Mouse (Mus musculus) embryonic facial prominence, embryonic 12.5 days (tissue): Measurements from ENCODE around the gene Ip6k3. TPM values are rescaled to one million over a fixed set of nuclear protein-coding genes. Genes with fewer than 3 reads are reported as not detected.
A peak's percentile ranks its signal among the peaks of the same experiment; 100 is the strongest.

Experiments used
- ATAC-seq: fragments of 200-750 bp; cut with Nextera tagmentation; 2 replicates; pipeline ENCODE4 v1.8.0; 2017; ENCODE audit not compliant: insufficient number of reproducible peaks, insufficient read depth, low FRiP score, low TSS enrichment
- H3K27ac ChIP-seq: fragments of 300-500 bp; sonication (generic); 2 replicates; pipeline ENCODE4 v1.5.1; 2016; ENCODE audit warnings: mild to moderate bottlenecking
- H3K27me3 ChIP-seq: fragments of 300-500 bp; sonication (generic); 2 replicates; pipeline ENCODE4 v1.6.1; 2016; ENCODE audit warnings: mild to moderate bottlenecking, moderate library complexity
- H3K36me3 ChIP-seq: fragments of 300-500 bp; sonication (generic); 2 replicates; pipeline ENCODE4 v1.6.1; 2016; ENCODE audit warnings: mild to moderate bottlenecking
- H3K4me1 ChIP-seq: fragments of 300-500 bp; sonication (generic); 2 replicates; pipeline ENCODE4 v1.6.1; 2016
- H3K4me2 ChIP-seq: fragments of 300-500 bp; sonication (generic); replicated peaks from 2 replicates; pipeline ENCODE4 v1.6.1; 2016; ENCODE audit warnings: mild to moderate bottlenecking, moderate library complexity
- H3K4me3 ChIP-seq: fragments of 300-500 bp; sonication (generic); 2 replicates; pipeline ENCODE4 v1.5.1; 2016; ENCODE audit warnings: mild to moderate bottlenecking
- H3K9ac ChIP-seq: fragments of 300-500 bp; sonication (generic); 2 replicates; pipeline ENCODE4 v1.6.1; 2016; ENCODE audit warnings: mild to moderate bottlenecking, moderate library complexity
- H3K9me3 ChIP-seq: fragments of 300-500 bp; sonication (generic); 2 replicates; pipeline ENCODE4 v1.6.1; 2016; ENCODE audit warnings: mild to moderate bottlenecking, moderate library complexity
- WGBS: fragments of 180-500 bp; shearing (Covaris S2); methylation state at CpG from one replicate; pipeline ENCODE4 v1.1.7; 2016; 5-methylcytosine and 5-hydroxymethylcytosine counted together
- polyA plus RNA-seq: library from polyadenylated mRNA; unstranded; fragments of >200 nt; fragmentation: Nextera tagmentation; extraction: Ambion mirVana; gene quantifications from 2 replicates; pipeline ENCODE4 v1.2.1, GENCODE M21; 2016

Gene Ip6k3
- polyA plus RNA-seq, 1 experiment from 2014 or later: 0.35 TPM

GRCm38 (mm10) chr17:27166901-27167300 is 694 bp downstream of the Ip6k3 start:
- Histone ChIP-seq H3K27ac (no peak overlapping the region), H3K4me1 (peaks cover 24% of the 10 kb centered on the region), H3K4me3 (no peak overlapping the region), H3K9me3 (no peaks in the 10 kb centered on the region), H3K4me2 (no peak overlapping the region), H3K27me3 (peaks cover 3% of the 10 kb centered on the region; the same call in 1 of the 2 replicates), H3K9ac (no peak overlapping the region), H3K36me3 (no peaks in the 10 kb centered on the region)
- ATAC-seq: no peak
- 77% methylated on average over 6 of the region's 6 CpGs for WGBS

GRCm38 (mm10) chr17:27165054-27165773 is 2.4 kb downstream of the Ip6k3 start:
- peaks cover 13% of the 10 kb centered on the region for H3K4me1 ChIP-seq
- no peak overlapping the region for H3K4me2 ChIP-seq
- no peak overlapping the region for H3K27ac ChIP-seq
- ATAC-seq: no peak
- H3K4me3 ChIP-seq: no peak overlapping the region
- 63% methylated on average over 8 of the region's 8 CpGs for WGBS
- no peaks in the 10 kb centered on the region for H3K36me3 ChIP-seq
- H3K9me3 ChIP-seq: no peaks in the 10 kb centered on the region
- H3K9ac ChIP-seq: no peak overlapping the region
- peaks cover 3% of the 10 kb centered on the region; the same call in 1 of the 2 replicates for H3K27me3 ChIP-seq

- Histone ChIP-seq H3K36me3 (no peaks in the 10 kb centered on the region), H3K9ac (no peak overlapping the region), H3K4me2 (no peak overlapping the region), H3K27me3 (peaks cover 3% of the 10 kb centered on the region; the same call in 1 of the 2 replicates), H3K4me1 (no peaks in the 10 kb centered on the region), H3K27ac (no peak overlapping the region), H3K9me3 (no peaks in the 10 kb centered on the region), H3K4me3 (no peak overlapping the region)
- no peak for ATAC-seq
- 61% methylated on average over 4 of the region's 4 CpGs for WGBS
Observed at GRCm38 (mm10) chr17:27160905-27161304, 6.7 kb downstream of the Ip6k3 start.

- Histone ChIP-seq H3K4me2 (no peak overlapping the region), H3K36me3 (no peaks in the 10 kb centered on the region), H3K9ac (no peak overlapping the region), H3K27ac (no peak overlapping the region), H3K27me3 (no peaks in the 10 kb centered on the region), H3K4me1 (peaks cover 2% of the 10 kb centered on the region), H3K4me3 (no peak overlapping the region), H3K9me3 (no peaks in the 10 kb centered on the region)
- ATAC-seq: no peak
- 66% methylated on average over 7 of the region's 7 CpGs for WGBS
Observed at GRCm38 (mm10) chr17:27159169-27159568, 8.4 kb downstream of the Ip6k3 start.

GRCm38 (mm10) chr17:27158439-27158838 is 9.2 kb downstream of the Ip6k3 start:
- Histone ChIP-seq H3K27me3 (no peaks in the 10 kb centered on the region), H3K27ac (no peak overlapping the region), H3K36me3 (no peaks in the 10 kb centered on the region), H3K9me3 (no peaks in the 10 kb centered on the region), H3K9ac (no peak overlapping the region), H3K4me2 (no peak overlapping the region), H3K4me1 (peaks cover 9% of the 10 kb centered on the region), H3K4me3 (0 out of 2 replicates have a peak overlapping the region, but pooled peaks have one; percentile 3)
- 81% methylated on average over 6 of the region's 6 CpGs for WGBS
- no peak for ATAC-seq

GRCm38 (mm10) chr17:27155752-27156151 is 11.8 kb downstream of the Ip6k3 start:
- peaks cover 19% of the 10 kb centered on the region for H3K4me1 ChIP-seq
- no peak overlapping the region for H3K27ac ChIP-seq
- ATAC-seq: no peak
- no peaks in the 10 kb centered on the region for H3K36me3 ChIP-seq
- WGBS: 77% methylated on average over 8 of the region's 8 CpGs
- H3K4me2 ChIP-seq: no peak overlapping the region
- no peak overlapping the region for H3K9ac ChIP-seq
- no peaks in the 10 kb centered on the region for H3K27me3 ChIP-seq
- H3K4me3 ChIP-seq: no peak overlapping the region
- no peaks in the 10 kb centered on the region for H3K9me3 ChIP-seq

- no peaks in the 10 kb centered on the region for H3K36me3 ChIP-seq
- H3K4me3 ChIP-seq: no peak overlapping the region
- no peak for ATAC-seq
- 61% methylated on average over 6 of the region's 6 CpGs for WGBS
- no peak overlapping the region for H3K4me2 ChIP-seq
- peaks cover 23% of the 10 kb centered on the region for H3K4me1 ChIP-seq
- H3K9ac ChIP-seq: no peak overlapping the region
- H3K9me3 ChIP-seq: no peaks in the 10 kb centered on the region
- no peak overlapping the region for H3K27ac ChIP-seq
- H3K27me3 ChIP-seq: no peaks in the 10 kb centered on the region
Observed at GRCm38 (mm10) chr17:27154881-27155280, 12.7 kb downstream of the Ip6k3 start.

GRCm38 (mm10) chr17:27154256-27154655 is 13.3 kb downstream of the Ip6k3 start:
- no peak overlapping the region for H3K27ac ChIP-seq
- H3K27me3 ChIP-seq: no peaks in the 10 kb centered on the region
- H3K9ac ChIP-seq: no peak overlapping the region
- no peaks in the 10 kb centered on the region for H3K9me3 ChIP-seq
- peaks cover 23% of the 10 kb centered on the region for H3K4me1 ChIP-seq
- ATAC-seq: no peak
- no peak overlapping the region for H3K4me3 ChIP-seq
- 89% methylated on average over 14 of the region's 14 CpGs for WGBS
- no peak overlapping the region for H3K4me2 ChIP-seq
- no peaks in the 10 kb centered on the region for H3K36me3 ChIP-seq

- H3K9ac ChIP-seq: no peak overlapping the region
- H3K27ac ChIP-seq: no peak overlapping the region
- peaks cover 28% of the 10 kb centered on the region for H3K4me1 ChIP-seq
Observed at GRCm38 (mm10) chr17:27153773-27154193, 13.8 kb downstream of the Ip6k3 start.

GRCm38 (mm10) chr17:27152976-27153723 is 14.4 kb downstream of the Ip6k3 start:
- no peak overlapping the region for H3K27ac ChIP-seq
- no peak overlapping the region for H3K9ac ChIP-seq
- no peaks in the 10 kb centered on the region for H3K36me3 ChIP-seq
- ATAC-seq: no peak
- no peaks in the 10 kb centered on the region for H3K27me3 ChIP-seq
- peaks cover 34% of the 10 kb centered on the region for H3K4me1 ChIP-seq
- no peaks in the 10 kb centered on the region for H3K9me3 ChIP-seq
- H3K4me3 ChIP-seq: no peak overlapping the region
- no peak overlapping the region for H3K4me2 ChIP-seq
- 59% methylated on average over 8 of the region's 8 CpGs for WGBS

More at GRCm38 (mm10) chr17:27153773-27154193, 13.8 kb downstream of the Ip6k3 start:
- WGBS: 58% methylated on average over 9 of the region's 9 CpGs
- no peaks in the 10 kb centered on the region for H3K9me3 ChIP-seq
- H3K27me3 ChIP-seq: no peaks in the 10 kb centered on the region
- H3K4me2 ChIP-seq: no peak overlapping the region
- no peaks in the 10 kb centered on the region for H3K36me3 ChIP-seq
- no peak overlapping the region for H3K4me3 ChIP-seq
- no peak for ATAC-seq

- ATAC-seq: no peak
- Histone ChIP-seq H3K27ac (no peak overlapping the region), H3K9me3 (no peaks in the 10 kb centered on the region), H3K4me2 (no peak overlapping the region), H3K27me3 (no peaks in the 10 kb centered on the region), H3K4me1 (peaks cover 40% of the 10 kb centered on the region), H3K9ac (no peak overlapping the region), H3K4me3 (no peak overlapping the region), H3K36me3 (no peaks in the 10 kb centered on the region)
- 68% methylated on average over 8 of the region's 8 CpGs for WGBS
Observed at GRCm38 (mm10) chr17:27151411-27151810, 16.2 kb downstream of the Ip6k3 start.

- H3K4me3 ChIP-seq: no peak overlapping the region
- H3K36me3 ChIP-seq: no peaks in the 10 kb centered on the region
- peaks cover 46% of the 10 kb centered on the region for H3K4me1 ChIP-seq
- H3K9ac ChIP-seq: no peak overlapping the region
- H3K27ac ChIP-seq: no peak overlapping the region
- H3K27me3 ChIP-seq: no peaks in the 10 kb centered on the region
- no peak for ATAC-seq
- 69% methylated on average over 7 of the region's 7 CpGs for WGBS
- H3K4me2 ChIP-seq: no peak overlapping the region
- no peaks in the 10 kb centered on the region for H3K9me3 ChIP-seq
Observed at GRCm38 (mm10) chr17:27150871-27151270, 16.7 kb downstream of the Ip6k3 start.
